Mouse (Mus musculus) cortical plate, adult 2 months (tissue): ENCODE results near the gene Abcc12.

Experiments
- CTCF ChIP-seq: fragments of 200-500 bp; IDR thresholded peaks from 2 replicates; pipeline ENCODE4 v1.5.1; 2011; ENCODE audit warnings: mild to moderate bottlenecking, control low read depth, low read length; ENCODE audit not compliant: insufficient read depth; ENCODE audit errors: extremely low read depth
- POLR2A ChIP-seq: fragments of 200-500 bp; IDR thresholded peaks from 2 replicates; pipeline ENCODE4 v1.6.1; 2011; ENCODE audit warnings: mild to moderate bottlenecking, low read length, control low read depth; ENCODE audit not compliant: insufficient read depth; ENCODE audit errors: extremely low read depth

GRCm38 (mm10) chr8:86473121-86473520 lies 107.4 kb downstream of the Abcc12 start:
- TF ChIP-seq CTCF, result no peak
- TF ChIP-seq POLR2A, result no peak
